Mouse (Mus musculus): ENCODE results near the gene Atp5j2.

- no peak for TF ChIP-seq TAL1 (IDR thresholded peaks at IDR 0.05; ENCODE audit: low read length)
- no peak for TF ChIP-seq GATA1 (IDR thresholded peaks at IDR 0.05; ENCODE audit: low read length)
These were observed 6.6 kb downstream of the Atp5j2 start for GRCm38 (mm10) chr5:145185244-145185643.
